Mouse (Mus musculus) frontal cortex, postnatal 14 days (tissue): ENCODE results near the gene Agbl2.
A peak's percentile ranks its signal among the peaks of the same experiment; 100 is the strongest.
"Not testable (repeated sequence)": the region's sequence is repeated elsewhere in the genome, so short reads cannot be mapped to it uniquely, and the experiment has no call there.

Experiments used
- DNase-seq, 2 experiments: peaks; one replicate each; pipeline ENCODE4 v3.0.0; 2022; ENCODE audit warnings: low spot score in 2 of 2

The Agbl2 gene

DNA sequence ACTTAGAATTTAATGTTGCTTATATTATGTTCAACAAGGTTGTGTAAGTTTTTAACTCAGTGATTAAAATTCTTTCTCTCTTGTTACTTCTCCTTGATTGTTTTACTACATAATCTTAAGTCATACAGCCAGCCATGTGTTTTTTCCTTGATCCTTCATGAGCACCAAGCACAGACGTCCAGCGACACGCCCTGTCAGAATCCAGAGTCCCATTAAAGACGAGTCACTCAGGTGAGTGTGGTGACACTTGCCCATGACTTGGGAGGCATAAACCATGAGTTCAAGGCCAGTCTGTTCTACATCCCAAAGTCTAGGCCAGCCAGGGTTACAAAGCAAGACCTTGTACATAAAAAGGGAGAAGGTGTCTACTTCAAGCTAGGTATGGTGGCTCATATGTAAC lies 33.6 kb downstream of the Agbl2 start:
- DNase-seq: no peak

DNA sequence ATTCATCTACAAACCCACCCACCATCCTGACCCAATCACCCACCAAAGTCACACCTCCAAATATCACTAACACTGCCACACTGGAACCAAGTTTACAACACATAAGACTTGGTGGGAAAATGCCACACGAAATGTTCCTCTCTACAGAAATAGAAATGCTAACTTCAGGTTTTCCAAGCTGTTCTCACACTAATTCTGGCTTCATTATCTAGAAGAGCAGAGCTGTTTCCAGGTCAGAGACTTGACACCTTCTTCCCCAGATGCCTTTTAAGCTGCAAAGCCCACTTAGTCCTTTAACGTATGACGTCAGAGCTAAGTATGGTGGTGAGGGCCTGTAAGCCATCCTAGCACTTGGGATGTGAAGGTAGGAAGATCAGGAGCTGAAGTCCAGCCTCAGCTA lies 36.2 kb downstream of the Agbl2 start:
- DNase-seq: no peak

DNA sequence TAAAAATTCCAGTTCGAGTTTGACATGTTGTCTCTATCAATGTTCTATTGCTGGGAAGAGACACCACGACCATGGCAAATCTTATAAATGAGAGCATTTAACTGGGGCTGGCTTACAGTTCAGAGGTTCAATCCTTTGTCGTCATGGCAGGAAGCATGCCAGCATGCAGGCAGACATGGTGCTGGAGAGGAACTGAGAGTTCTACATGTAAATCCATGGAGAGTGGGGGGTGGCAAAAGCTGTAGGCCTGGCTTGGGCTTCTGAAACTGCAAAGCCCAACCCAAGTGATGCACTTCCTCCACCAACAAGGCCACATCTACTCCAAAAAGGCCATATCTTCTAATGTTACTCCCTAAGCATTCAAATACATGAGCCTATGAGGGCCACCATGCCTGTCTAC lies 38.4 kb downstream of the Agbl2 start:
- DNase-seq: no peak

DNA sequence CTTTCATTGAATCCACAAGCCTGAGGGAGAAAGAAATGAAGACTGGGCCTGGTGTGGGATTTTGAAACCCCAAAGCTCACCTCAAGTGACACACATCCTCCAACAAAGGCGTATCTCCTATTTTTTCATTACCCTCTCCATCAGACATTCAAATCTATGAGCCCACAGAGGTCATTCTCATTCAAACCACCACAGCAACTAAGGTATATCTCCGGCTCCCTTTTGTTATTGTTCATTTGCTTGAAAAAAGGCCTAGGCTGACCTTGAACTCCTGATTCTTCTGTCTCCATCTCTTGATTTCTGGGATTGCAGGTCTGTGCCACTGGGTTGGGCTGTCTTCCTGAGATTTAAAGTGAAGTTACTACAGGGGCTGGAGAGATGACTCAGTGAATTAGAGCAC lies 40.5 kb downstream of the Agbl2 start:
- no peak for DNase-seq

DNA sequence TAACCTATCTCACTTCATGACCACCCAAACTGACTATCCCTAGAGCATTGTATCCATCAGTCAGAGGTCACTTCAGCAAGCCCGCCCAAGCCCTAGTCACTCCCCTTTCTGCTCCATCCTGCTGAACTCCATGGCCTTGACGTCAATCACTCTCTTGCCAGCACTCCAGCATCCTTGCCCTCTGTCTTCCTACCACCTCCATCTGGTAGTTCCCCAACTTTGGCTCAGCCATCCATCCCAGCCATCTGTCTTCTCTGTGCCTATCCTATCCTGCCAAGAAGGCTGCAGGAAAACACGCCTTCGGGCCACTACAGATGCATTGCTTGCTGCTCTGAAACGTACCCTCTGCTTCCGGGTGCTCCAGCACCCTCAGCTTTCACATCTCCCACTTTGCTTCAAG lies 41.3 kb downstream of the Agbl2 start:
- DNase-seq: no peak

DNA sequence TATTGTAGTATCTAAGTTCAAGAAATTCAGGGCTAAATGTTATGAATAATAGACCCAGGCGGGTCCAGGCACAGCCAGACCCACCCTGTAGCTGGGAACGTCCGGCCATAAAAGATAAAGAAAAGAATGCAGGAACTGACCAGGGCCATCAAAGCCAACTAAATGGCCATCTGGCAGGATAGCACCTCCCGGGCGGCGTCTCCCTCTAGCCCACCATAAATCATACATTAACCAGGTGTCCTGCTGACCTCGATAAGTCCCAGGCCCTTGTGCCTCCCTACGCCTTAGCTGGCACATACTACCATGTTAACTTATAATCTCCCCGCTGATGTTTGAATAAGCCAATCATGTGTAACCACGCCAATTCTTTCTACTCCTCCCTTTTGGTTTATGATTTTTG lies 42.0 kb downstream of the Agbl2 start:
- not testable (repeated sequence) for DNase-seq

DNA sequence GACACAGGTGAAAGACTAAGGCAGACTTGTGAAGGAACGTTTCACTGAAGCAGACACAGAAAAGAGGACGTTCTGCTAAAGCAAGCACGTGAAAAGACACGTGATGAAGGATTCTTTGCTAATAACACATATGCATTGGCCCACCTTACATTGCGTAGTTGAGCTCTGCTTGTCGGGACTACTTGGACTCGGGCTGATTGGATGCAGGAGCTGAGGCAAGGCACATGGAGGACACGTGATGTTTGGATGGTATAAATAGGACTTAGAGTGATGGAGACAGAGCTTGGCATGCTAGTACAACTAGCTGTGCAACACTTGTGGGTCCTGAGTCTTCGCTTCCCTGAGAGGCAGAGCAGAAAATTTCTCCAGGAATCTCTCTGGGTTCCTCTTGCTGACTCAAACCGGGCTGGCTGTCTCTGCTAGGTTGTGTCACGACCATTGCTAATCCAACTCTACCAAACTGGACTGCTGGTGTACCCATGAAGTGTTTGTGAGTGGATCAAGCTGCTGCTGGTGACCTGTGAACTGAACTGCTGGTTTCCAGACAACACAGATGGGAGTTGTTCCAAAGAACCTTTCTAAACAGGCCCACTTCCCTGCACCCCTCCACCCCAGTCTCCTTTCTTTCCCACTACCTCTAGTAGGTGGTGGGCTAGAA lies 43.1 kb downstream of the Agbl2 start:
- no peak for DNase-seq

DNA sequence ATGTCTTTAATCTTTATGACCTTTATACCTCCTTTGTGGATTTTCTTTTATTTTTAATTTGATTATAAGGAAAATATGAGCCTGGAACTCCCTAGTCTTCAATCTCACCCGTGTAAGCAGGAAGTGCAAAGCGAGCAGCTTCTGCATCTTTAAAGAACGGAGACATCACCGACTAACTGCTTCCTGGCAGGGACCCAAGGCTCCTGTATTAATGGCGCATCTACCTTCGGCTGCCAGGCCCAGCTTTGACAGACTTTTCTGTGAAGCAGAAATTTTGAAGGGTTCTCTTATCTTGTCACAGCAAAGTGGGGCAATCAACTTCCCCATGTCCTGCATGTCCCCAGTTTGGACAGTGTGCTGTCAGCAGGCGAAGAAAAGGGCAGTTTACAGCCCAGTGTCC lies 46.2 kb downstream of the Agbl2 start:
- no peak for DNase-seq

DNA sequence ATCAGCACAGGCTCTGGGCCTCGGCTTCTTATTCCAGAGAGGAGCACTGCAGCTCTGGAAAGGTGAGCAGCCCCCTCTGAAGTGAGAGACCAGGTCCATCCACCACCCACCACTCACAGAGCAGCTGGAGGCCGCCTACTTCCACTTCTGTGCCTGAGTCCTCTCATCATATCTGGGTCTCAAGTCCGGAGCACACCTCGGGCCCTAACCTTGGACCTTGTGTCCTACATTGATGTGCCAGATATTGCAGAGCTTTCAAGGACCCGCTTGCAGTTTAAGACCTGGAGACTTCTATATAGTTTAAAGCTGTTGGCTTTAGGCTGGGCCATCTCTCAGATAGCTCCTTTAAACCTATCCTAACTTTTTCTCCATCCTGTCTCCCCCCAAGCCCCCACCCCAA lies 51.0 kb downstream of the Agbl2 start:
- DNase-seq: no peak

DNA sequence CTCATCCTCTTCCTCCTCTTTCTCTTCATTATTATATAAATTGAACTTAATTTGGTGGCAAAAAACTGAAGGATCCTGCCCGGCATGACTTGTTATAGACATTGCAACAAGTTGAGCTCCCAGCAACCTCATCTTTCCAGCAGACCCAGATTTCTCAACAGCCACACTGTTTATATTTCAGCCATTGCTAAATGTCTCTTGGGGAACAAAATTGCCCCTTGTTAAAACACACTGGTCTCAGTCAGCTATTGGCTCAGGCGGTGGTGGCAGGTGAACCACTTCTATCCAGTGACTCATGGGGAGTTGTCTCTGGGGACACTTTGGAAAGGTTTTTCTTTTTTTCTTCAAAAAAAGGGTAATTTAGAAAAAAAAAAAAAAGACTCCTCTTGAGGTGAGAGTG lies 56.1 kb downstream of the Agbl2 start:
- DNase-seq: no peak

DNA sequence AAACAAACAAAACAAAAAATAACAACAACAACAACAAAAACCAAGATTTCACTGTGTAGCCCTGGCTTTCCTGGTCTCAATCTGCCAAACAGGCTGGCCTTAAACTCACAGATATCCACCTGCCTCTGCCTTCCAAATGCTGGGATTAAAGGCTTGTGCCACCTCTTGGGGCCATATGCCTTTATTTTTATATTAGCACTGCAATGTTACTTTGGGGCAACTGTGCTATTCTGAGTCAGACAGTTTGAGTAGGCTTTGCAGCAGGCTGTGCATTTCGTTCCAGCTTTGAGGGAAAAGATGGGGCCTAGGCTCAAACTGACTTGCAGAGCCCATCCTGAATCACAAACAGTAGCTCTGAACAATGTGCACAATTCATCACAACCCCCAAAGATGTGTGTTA lies 61.1 kb downstream of the Agbl2 start:
- no peak for DNase-seq

DNA sequence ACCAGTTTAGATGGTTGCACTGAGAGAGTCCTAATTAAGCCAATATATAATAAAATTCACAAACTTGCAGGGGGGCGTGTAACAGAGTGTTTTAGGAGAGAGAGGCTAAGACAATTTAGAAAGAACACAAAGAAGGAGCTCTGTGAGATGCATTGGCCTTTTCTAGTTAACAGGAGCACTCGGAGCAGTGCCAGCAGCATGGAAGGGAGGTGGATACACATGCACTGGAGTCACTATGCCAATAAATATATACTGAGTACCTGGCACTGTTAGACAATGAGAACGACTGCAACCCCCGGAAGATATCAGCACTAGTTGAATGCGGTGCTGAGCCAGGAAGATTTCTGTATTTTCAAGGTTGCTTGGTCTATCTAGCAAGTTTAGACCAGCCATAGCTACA lies 61.7 kb downstream of the Agbl2 start:
- no peak for DNase-seq

DNA sequence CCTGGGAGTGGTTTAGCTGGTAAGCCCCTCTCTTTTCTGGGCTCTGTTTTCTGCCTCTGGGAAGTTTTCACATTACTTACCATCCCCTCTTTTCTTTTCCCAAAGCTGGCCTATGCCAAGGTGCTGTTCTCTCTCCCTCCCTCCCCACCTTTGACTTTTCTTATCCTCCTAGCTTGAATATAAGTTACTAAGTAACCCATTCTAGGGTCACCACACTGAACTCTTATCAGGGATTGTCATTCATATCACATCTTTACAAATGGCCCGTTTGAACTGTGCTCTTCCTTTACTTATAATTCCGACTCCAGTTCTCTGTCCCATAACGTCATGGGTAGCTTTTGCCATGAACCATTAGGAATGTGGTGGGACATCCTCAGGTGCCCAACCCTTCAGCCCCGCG lies 62.7 kb downstream of the Agbl2 start:
- DNase-seq: no peak

DNA sequence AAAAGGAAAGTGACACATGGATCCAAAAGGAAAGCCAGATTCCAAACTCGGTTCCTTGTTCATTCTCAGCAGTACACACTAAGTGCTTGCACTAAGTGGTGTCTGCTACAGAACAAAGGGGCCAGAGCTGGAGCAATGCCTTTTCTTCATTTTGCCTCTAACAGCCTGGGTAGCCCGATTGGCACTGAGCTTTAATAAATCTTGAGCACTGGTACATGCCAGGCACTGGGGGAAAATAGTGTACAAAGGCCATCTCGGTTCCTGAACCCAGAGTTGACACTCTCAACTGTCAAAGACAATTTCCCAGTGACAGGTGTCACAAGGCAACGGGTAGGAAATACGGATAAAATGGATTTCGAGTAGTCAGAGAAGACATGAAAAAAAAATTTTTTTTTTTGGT lies 63.6 kb downstream of the Agbl2 start:
- DNase-seq: no peak

DNA sequence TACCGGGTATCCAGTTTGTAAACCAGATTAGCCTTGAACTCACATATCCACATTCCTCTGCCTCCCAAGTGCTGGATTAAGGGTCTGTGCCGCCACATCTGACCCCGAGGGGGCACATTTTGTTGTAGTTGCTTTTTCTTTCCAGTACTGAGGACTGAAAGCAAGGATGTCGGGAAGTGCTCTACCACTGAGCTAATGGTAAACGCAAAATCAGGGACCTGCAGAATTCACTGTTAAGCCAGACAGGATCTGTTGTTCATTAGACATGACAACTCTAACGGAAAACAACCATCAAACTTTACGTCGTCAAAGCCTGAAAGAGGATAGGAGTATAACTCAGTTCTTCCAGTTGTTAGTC lies 64.0 kb downstream of the Agbl2 start:
- no peak for DNase-seq

DNA sequence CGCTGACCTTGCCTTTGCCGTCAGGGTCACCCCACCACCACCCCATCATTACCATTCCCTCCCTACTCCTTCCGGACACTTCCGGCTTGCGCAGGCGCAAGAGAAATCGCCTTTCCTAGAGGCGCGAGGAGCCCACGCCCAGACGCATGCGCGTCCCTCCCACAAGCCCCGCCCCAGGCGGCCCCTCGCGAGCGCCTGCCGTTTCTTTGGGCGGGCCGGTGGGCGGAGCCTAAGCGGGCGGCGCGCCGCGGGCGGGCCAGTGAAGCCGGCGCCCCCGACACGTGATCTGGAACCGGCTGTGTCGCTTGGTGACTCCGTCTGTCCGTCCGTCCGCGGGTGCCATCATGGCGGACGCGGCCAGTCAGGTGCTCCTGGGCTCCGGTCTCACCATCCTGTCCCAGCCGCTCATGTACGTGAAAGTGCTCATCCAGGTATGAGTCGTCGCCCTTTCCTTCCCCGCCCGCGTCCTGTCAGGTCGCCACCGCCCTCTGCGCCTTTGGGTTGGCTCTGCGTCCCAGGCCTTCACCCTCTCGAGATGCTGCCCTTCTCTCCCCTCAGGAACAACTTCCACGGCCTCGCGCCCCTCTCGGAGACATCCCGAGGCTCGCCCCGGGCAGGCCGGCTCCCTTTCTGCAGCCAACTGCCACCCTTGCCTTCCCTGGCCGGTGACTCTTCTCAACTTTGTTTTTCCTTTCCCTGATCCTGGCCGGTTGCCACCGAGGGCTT lies 64.6 kb downstream of the Agbl2 start, which contains the start of gene Mtch2:
TSS of gene Mtch2 (plus strand) at position 201 of the 726 bp plus-strand sequence.
- DNase-seq: peak; percentile 95 to 97

DNA sequence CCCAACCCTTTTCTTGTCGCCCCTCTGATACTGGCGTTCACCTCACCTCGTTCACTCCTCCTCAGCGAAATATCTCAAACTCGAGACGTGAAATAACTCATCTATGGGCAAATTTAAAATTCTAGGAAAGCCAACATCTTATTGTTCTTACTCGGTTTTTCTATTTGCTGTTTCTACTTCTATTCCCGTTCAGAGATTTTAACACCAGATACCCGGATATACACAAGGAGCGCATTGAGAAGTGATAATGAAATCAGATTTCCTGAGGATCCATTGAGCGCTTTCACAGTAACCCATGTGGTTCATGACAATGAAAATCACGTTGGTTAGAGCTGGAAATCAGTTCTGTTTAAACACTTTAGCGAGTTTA lies 65.1 kb downstream of the Agbl2 start:
- no peak for DNase-seq

DNA sequence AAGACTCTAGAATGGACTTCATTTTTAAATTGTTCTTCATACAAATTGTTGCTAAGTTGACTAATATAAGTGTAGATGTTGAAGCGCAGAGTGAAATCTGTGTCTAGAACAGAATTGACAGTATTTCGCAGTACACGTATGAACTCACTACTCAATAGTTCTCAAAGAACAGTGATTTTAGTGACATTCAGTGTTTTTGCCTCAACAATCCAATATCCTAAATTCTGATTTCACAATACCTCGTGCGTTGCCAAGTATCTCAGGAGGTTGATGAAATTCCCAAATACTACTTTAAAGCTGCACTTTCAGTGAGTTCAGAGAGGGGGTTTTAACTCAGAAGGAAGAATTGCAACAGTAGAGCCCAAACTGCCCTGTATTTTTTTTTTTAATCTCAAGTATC lies 65.8 kb downstream of the Agbl2 start:
- no peak for DNase-seq

DNA sequence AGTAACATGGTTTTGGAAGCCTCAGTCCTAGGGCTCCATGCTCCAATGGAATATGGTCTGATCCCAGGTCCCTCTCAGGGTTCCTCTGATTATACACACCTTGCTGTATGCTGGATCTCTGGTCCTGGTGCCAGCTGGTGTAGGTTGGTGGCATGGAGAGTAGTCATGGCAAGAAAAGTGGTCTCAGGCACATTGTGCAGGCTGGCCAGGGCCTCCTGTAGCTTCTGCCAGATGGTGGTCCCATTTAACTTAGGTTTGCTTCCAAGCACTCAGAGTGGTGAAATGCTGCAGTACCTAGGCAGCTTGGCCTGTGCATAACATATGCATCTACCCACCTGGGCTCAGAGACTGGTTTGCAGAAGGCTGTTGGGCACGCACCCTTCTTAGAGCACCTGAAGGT lies 67.9 kb downstream of the Agbl2 start:
- no peak for DNase-seq

DNA sequence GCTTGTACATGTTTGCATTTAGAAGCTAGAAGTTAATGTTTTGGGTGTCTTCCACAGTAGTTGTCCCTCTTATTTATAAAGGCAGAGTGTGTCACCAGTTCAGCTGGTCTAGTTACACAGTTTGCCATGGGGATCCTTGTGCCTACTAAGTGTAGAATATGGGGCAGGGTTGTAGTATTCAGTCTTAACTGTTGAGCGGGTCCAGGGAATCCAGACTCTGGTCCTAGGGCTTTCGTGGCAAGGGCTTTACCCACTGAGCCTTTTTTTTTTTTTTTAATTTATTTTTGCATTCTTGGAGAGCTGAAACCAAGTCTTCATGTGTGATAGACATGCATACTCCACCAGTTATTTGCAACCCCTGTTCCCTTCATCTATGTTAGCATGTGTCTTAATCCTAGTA lies 79.0 kb downstream of the Agbl2 start:
- no peak for DNase-seq

DNA sequence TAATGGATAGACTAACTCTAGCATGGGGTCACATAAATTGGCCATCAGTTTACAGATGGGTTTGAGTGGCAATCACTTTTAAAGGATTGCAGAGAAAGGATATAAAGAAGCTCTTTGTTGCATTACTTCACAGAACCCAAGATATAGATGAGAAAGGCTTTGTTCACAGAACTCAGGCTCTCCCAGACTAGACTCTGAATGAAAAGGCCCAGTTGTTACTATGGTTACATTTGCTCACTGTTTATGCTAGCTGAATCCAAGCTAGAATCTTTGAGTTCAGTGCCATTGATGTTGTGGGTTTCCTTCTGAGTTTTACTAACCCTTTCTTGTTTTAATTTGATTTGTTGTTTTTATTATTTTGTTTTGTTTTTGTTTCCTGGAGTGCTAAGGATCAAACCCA lies 81.7 kb downstream of the Agbl2 start:
- no peak for DNase-seq

DNA sequence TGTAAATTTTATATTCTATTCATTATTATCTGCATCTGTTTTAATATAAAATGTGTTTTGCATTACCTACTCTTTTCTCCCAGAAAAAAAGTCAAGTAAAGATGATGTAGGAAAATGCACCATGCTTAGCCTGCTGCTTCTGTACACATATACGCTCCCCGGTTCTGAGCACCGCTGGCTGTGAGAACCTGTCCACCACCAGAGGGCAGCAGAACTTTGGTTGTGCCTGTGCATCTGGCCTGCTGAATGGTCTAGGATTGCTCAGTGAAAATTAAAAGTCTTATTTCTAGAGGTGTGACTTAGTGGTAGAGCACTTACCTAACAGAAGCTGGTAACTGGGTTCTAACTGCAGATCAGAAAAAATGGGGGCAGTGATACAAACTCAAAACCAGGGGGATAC lies 84.0 kb downstream of the Agbl2 start:
- peak; percentile 78 to 85 for DNase-seq

DNA sequence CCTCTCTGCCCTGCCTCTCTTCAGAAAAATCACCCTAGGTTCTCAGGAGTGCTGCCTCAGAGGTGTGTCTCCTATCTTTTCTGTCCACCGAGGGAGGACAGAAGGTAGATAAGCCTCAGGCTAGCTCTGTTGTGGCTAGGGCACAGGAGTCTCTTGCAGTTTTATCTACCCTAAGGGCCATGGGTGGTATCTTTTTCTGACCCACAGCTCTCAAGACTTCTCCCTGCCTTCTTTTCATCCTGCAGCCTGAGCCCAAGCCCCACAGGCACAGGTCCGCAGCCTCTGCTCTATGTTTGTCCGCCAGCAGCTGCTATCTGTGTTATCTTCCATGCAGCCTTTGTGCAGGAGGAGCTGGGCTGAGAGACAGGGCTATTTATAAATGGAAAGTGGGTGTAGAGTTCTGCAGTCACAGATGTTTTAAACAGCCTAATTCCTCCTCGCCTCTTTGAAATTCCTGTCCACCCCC lies 87.6 kb downstream of the Agbl2 start:
- no peak for DNase-seq
